Mouse (Mus musculus): ENCODE results near the gene Casp8.
"Not testable (repeated sequence)": the region's sequence is repeated elsewhere in the genome, so short reads cannot be mapped to it uniquely, and the experiment has no call there.

Gene Casp8

DNA sequence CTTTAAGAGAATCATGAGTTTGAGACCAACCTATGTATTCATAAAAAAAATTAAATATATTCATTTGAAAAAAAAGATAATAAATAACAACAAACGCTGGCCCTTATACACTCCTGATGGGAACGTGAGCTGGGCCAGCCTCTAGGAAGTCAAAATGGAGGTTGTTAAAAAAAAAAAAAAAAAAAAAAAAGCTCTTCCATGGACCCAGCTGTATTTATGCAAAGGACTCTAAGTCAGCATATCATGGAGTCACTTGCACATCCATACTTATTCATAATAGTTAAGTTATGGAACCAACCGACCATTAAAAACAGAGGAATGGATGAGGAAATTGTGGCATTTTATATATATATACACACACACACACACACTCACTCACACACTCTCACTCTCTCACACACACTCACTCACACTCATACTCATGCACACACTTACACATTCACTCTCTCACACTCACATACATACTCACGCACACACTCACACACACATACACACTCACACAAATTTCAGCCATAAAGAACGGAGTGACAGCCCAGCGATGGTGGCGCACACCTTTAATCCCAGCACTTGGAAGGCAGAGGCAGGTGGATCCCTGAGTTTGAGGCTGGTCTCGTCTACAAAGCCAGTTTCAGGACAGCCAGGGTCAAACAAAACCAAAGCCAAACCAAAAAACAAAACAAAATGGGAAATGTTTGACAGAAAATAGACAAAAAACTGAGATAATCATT lies 6.5 kb downstream of the Casp8 start:
- DNase-seq, result no peak

DNA sequence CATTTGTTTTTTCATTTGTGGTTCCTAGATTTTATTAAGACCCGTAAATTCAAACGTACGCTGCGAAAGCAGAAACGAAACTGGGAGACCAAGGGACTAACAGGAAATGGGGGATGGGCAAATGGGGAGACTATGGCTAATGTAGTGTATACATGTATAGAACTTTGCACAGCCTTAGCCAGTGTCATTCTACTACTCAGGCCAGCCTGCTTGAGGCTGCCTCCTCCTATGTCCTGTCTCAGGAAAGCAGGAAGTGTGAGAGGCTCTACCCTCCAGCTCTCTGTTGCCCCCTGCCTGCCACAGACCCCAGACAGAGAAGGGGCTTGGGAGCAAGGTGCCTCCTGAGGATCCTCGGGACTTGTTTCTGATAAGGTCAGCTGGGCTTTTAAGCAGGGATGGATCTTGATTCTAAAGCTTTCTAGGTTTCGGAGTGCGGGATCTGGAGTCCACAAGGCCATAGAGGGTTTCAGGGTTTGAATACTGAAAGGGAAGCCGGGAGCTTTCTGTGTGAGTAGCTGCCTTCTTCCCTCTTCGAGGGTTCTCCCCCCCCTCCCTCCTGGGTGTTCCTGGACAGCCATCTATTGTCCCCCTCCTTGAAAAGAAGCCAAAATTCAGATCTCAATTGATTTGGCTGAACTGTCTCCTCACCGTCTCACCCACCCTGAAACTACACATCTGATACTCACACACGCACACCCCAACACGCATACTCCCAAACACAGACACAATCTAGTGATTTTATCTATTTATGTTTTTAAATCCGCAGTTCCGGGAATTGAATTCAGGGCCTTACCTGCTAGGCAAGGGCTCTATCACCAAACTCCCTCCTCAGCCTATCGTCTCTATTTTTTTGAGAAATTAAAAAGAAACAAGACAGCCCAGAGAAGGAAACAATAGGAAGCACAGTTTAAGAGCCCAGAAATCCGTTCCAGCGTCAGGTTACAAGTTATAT lies 7.4 kb downstream of the Casp8 start:
- DNase-seq, result no peak

DNA sequence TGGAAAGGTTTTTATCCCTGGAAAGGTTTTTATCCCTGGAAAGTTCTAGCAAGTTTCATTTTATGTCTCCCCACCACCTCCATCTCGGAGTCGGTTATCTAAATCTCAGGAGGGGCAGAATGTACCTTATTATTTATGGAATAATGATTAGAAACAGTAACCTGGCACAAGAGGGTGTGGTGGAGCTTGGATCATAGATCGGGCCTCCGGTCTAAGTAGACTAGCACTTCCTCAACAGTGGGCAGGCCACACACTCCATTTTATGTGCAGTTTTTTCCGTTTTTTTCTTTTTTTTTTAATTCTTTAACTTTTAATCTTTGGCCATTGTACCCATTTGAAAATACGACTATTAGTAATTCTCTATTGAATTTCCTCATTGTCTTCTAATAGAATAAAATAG lies 8.4 kb downstream of the Casp8 start:
- no peak for DNase-seq

DNA sequence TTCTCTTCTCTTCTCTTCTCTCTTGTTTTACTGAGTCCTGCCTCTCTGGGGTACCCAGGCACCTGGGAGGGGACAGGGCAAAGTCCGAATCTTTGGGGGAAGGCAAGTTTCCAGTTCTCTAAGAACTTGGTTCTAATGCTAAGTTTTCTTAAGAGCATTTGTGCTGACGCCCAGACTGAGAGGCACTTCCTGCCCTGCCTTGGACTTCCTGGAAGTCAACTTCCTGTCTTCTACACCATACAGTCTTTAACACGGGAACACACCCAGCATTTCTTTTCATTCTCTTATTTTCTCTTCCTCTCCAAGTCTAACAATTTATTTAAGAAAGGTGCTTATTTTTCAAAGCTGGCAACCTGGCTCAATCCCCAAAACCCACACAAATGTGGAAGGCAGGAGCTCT lies 11.5 kb downstream of the Casp8 start:
- no peak for DNase-seq

- DNase-seq, result no peak
Measured at GRCm38 (mm10) chr1:58826319-58826718, 31.1 kb downstream of the Casp8 start.

DNA sequence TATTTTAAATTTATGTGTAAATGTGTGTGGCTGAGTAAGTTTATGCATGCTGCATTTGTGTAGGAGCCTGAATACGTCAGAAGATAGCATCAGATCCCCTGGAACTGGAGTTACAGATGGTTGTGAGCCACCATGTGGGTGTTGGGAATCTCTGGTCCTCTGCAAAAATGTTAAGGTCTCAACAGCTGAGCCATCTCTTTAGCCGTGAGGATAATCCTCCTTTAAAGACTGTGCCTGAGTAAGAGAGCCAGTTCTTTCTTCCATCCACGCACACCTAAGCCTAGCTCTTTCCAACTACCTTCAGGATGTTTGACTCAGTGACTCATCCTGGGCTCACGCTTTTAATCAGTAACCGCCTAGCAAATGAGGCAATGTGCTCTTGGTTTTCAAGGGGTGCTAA lies 35.6 kb downstream of the Casp8 start:
- DNase-seq, result no peak

GRCm38 (mm10) chr1:58832198-58832597 lies 37.0 kb downstream of the Casp8 start:
- no peak for DNase-seq

- not testable (repeated sequence) for DNase-seq
Measured at GRCm38 (mm10) chr1:58856811-58857210, 61.6 kb downstream of the Casp8 start.

DNA sequence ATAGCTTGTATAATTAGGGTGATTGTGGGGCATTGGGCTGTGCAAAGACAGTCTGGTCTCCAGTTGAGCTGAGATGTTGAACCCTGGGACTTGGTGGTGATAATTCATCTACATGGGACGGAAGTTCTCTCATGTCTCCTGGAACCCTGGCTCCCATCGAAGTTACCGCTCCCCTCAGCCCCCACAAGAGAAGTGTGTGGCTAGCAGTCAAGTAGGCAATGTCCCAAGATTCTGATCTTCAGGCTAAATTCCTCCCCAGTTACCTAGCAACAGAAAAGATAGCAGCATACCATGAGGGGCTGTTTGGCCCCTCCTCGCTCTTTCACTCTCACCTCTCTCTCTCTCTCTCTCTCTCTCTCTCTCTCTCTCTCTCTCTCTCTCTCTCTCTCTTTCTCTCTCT lies 64.0 kb downstream of the Casp8 start:
- not testable (repeated sequence) for DNase-seq

DNA sequence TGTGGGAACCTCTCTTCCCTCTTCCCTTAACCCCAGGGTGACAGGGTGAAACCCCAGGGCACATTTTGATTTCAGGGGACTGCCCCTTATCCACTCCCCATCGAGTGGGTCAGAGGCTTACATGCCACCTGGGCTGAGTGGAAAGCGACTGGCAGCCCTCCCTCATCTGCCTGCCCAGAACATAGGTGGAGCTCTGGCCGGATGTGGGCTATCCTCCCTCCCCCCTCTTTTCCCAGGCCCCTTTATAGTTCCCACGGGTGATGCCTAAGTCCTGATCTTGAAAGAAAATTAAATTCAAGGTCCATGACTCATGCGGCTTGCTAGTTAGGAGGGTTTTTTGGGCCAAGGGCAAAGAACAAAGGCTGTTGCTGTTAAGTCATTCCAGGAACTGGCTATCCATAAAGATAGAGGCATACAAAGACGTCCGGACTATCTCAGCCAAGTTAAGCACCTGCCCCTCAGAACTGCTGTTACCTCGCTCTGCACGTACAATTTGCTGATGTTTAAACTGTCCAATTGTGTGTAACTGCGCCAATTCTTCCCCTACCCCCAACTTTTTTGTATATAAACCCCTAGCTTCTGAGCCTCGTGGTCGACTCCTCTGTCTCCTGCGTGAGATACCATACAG lies 64.7 kb downstream of the Casp8 start:
- DNase-seq, result not testable (repeated sequence)

- DNase-seq, result not testable (repeated sequence)
Measured at GRCm38 (mm10) chr1:58860586-58860985, 65.4 kb downstream of the Casp8 start.

DNA sequence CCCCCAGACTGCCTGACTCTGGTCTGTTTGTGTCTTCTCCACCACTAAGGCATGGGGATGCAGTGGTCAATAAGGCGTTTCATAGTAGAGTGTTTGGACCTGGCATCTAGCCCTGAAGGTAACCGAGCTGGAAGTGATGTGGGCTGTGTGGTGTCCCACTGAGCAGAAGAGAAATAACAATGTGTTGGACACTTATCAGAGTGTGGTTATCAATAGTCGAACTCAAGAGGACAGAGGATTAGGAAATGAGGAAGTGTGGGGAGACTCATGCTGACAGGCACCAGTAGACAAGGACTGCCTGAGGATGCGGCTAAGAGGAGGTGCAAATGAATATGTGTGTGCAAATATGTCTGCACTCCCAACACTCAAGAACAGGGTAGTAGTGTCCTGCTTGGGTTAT lies 81.3 kb downstream of the Casp8 start:
- not testable (repeated sequence) for DNase-seq

DNA sequence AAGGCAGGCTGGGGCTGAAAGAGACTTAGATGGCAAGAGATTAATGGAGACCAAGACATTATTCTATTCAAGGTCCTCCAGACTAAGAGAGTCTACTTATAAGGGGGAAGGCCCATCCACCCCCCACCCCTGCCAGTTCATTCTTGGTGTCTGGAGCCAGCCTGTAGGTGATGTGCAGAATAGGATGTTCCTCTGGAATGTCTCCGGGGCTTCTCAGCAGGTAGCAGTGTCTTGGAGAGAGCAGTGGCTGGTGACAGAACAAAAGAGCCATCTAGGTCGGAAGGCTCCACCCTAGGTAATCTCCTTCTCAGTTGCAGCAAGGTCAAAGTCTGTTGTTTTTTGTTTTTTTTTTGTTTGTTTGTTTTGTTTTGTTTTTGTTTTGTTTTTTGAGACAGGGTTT lies 84.1 kb downstream of the Casp8 start:
- not testable (repeated sequence) for DNase-seq

DNA sequence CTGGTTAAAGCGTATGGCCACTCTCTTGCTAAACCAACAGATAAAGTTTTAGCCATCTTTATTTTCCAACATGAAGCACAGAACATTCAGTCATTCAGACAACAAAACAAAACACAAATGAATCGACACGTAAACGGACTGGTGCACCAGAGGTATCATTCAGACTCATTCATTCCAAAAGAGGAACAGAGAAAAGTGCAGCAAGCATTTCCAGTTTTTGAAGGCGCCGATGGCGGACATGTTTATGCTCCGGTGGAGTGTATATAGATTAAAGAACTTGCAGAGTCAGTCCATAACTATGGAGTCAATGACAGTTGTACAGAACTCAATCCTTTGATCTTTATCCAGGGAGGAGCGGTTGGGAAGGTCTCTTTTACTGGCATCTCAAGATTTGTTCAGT lies 88.1 kb downstream of the Casp8 start:
- not testable (repeated sequence) for DNase-seq

DNA sequence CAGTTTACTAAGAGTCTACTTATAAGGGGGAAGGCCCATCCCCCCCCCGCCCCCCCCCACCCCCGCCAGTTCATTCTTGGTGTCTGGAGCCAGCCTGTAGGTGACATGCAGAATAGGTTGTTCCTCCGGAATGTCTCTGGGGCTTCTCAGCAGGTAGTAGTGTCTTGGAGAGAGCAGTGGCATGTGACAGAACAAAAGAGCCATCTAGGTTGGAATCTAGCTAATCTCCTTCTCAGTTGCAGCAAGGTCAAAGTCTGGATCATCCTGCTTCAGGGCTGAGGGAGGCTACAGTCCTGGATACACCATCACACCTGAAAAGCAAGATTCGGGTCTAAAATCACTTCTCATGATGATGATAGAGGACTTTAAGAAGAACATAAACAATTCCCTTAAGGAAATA lies 90.5 kb downstream of the Casp8 start:
- DNase-seq, result no peak

DNA sequence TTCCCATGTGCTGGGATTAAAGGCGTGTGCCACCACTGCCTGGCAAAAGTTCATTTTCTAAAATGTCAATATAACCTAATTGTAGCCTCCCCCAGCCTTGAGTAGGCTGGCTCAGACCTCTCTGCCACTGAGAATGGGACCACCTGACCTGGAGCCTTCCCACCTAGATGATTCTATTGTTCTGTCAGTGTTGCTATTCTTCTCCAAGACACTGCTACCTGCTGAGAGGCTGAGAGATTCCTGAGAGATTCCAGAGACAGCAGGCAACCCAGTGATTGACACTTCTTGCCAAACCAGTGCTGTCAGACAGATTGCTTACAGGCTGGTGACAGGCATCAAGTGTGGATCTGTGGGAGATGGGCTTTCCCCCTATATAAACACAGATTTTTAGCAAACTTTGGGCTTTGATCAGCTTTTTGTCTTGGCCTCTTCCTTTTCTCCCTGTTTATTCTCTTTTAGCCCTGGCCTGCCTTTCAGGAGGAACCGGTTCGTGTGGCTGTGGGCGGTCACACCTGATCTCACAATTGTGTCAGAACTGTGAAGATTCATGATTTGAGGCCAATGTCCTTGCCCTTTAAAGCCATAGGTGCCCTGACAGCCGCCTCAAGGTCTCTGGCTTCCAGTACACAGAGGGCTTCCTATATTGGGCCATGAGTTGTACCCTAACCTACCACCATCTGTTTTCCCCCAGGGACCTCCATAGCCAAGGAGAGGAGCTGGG lies 94.8 kb downstream of the Casp8 start:
- no peak for DNase-seq

- not testable (repeated sequence) for DNase-seq
Measured at GRCm38 (mm10) chr1:58890697-58891290, 95.6 kb downstream of the Casp8 start.

- DNase-seq, result not testable (repeated sequence)
Measured at GRCm38 (mm10) chr1:58891481-58892170, 96.5 kb downstream of the Casp8 start.

DNA sequence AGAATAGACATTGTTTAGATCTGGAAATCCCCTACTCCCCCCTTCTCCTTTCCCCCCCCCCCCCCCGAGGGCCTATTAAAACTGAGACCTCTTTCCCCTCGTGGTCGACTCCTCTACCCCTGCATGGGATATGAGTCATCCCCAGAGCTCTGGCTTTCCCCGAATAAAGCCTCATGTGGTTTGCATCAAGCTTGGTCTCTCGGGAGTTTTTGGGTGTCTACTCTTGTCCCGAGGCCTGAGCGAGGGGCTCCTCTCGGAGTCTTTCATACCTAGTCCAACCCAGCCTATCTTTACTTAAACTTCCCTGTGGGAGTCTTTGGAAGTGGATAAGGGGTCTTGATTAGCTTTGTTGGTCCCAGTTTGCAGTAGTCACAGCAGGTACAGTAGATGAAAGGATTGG lies 97.2 kb downstream of the Casp8 start:
- not testable (repeated sequence) for DNase-seq

All from cerebellum, postnatal 36 days (tissue).